Mouse (Mus musculus) cerebellum, adult (tissue): ENCODE measurements around the gene Nfkbil1.
A peak's percentile ranks its signal among the peaks of the same experiment; 100 is the strongest.

Source experiments
- ATAC-seq: cut with Nextera tagmentation; 2 replicates; pipeline ENCODE4 v1.9.2; 2017; ENCODE audit warnings: mild to moderate bottlenecking, moderate library complexity, mixed read lengths; ENCODE audit not compliant: insufficient number of reproducible peaks, low FRiP score, low TSS enrichment

The Nfkbil1 gene

DNA sequence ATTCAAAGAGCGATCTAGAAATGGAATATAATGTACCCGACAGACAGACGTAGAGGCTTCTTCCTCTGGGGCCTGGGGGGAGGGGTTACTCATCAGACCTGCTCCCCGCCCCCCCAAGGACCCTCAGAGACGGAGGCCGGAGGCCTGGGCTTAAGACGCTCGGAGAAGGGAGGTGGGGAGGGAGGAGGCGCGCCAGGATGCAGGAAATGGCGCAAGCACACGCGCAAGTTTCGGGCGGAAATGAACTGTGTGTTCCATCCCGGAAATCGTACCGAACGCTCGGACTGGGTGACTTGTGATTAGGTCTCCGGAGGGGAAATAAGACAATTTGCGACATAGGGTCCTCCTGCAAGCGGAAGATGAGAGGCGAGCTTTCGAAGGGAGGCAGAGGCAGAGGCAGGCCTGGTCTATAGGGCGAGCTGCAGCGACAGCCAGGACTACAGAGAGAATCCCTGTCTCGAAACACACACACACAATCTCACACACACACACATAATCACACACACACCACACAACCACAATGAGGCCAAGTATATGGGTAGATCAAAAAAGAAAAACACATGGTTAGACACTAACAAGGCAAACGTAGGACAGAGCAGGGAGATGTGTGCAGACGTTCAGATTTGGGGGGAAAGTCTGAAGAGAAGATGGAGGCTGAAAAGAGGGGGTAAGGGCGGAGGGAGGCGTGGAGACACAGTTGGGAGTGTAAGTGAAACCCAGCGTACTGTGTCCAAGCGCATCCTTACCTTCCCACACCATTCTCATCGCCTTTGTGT is at the start of gene Nfkbil1:
Gene Nfkbil1 (minus strand): TSS at position 179 of the 776 bp plus-strand sequence.
- ATAC-seq: peak; percentile 59; the same call in 1 of the 2 replicates

DNA sequence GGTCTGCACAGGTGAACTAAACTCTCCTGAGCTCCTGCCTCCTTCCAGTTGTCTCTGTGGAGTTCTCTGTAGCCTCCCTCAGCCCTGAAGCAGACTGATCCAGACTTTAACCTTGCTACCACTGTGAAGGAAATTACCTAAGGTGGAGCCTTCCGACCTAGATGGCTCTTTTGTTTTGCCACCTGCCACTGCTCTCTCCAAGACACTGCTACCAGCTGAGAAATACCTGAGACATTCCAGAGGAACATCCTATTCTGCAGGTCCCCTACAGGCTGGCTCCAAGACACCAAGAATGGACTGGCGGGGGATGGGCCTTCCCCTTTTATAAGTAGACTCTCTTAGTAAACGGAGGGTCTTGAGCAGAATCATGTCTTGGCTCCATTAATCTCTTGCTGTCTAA is 44.7 kb upstream of the Nfkbil1 start:
- ATAC-seq: no peak

DNA sequence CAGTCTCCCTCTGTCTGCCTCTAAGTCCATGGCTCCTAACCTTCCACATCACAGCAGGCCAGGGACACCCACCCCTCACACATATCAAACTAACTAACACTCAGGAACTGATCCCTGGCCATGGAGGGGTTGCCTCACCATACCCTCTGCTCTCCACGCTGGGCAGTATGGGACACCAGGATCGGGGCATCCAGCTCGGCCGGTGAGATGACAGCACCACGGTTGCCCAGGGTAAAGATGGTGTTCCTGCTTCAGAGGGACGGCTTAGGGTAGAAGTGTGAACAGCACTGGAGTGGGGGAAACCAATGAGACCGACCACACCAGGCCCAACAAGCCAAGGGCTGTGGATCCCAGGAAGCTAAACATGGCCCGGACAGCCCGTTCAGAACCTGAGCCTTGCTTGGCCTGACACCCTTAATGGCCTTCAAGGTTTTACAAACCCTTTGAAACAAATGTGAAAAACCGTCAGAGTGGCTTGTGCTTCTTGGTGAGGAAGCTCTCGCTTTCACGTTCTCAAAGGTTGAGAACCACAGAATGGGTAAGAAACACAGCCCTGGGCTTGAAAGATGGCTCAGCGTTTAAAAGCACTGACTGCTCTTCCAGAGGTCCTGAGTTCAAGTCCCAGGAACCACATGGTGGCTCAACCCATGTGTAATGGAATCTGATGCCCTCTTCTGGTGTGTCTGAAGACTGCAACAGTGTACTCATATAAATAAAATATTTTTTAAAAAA is 43.5 kb upstream of the Nfkbil1 start:
- ATAC-seq: no peak

DNA sequence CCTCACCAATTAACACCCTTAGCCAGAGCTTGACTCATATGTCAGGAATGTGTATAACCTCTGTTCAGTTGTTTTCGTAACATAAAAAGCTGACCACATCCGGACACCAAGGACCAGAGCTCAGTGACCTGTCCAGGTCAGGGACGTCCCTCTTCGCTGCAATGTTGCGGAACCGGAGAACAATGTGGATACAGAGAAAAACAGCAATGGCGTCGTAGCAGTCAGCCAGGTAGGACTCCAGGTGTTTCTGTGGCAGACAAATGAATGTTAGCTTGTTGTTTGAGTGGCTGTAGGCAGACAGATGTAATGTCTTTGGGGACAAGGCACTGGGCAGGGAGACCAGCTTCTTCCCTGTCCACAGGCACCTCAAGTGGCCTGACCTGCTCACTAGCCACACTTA is 42.5 kb upstream of the Nfkbil1 start:
- no peak for ATAC-seq

DNA sequence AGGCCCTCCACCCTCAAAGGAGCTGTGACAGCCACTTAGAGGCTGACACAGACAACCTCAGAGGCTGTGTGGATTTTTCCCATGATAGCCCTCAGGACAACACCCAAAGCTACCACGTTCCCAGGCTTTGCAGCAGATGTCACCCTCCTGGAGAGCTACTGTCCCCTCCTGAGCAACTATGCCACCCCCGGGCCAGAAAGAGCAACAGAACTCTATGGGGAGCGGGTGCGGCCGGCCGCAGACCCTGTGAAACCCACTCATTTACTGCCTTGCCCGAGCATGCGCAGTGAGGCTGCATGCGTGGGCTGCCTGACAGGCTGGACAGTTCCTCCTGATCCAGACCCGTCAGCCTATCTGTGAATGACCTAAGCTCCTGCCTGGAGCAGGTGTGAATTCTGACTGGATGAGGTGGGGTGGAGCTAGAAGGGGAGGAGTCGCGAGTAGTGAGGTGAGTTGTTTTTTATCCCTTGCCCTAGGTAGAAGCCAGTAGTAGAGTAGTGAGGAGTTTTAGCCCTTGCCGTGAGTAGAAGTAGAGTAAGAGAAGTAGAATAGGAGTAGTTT is 40.8 kb upstream of the Nfkbil1 start:
- ATAC-seq: no peak

DNA sequence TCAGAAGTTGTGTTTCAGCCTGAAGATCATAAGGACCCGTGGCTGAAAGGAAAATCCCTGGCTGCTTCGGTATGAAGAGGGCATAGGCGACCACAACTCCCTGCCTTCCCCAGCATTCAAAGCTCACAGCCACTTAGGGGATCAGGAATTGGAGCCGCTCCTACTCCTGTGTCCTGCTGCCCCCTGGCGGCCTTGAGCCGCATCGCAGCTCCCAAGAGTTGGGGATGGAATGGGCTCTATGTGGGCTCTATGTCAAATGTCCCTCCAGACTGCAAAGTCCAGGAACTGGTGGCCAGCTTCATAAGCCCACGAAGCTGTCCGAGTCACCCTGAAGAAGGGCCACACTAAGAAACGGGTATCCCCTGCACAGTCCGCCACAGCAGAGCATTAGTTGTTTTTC is 39.2 kb upstream of the Nfkbil1 start:
- peak; percentile 58; the same call in 1 of the 2 replicates for ATAC-seq

DNA sequence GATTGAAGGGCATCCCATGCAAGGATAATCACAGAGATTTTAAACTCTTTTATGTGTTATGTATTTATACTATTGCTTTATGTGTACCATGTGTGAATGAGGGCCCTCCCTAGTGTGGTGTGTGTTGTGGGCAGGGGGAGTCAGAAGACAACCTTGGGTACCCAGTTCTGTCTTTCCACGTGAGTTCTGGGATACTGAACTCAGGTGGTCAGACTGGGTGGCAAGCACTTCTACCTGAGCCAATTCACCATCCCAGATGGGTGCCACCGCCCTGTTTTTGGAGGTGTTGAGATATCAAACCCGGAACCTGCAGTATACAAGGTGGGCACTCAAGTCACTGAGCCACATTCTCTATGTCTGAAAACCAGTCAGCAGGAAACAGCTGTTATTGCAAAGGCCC is 36.7 kb upstream of the Nfkbil1 start:
- no peak for ATAC-seq

DNA sequence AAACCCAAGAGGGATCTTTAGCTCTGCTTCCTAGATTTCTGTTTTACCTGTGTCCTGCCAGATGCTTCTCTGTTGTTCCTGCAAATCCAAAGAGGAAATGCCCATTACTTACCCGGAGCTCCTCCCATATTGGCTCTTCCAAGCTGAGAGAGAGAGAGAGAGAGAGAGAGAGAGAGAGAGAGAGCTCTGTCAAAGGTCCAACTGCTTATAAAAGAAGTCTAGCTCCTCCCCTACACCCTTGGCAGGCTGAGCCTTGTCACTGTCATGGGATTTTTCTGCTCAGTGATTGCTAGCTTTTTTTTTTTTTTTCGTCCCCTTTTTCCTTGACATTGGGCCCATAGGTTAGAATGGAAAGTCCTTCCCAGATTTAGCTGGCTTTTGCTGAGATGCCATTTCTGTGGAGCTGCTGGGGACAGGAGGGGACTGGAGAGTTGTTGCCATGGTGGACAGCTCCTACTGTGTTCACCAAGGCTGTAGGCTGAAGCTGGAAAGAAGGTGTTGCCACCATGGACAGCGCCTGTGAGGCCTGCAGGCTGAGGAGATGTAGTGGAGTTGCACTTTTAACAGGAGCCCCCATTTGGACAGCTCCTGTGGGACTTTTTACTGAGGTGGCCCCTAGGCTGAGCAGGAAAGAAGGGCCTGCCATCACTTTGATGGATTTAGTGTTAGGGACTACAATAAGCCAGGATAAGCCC is 34.2 kb upstream of the Nfkbil1 start:
- no peak for ATAC-seq

DNA sequence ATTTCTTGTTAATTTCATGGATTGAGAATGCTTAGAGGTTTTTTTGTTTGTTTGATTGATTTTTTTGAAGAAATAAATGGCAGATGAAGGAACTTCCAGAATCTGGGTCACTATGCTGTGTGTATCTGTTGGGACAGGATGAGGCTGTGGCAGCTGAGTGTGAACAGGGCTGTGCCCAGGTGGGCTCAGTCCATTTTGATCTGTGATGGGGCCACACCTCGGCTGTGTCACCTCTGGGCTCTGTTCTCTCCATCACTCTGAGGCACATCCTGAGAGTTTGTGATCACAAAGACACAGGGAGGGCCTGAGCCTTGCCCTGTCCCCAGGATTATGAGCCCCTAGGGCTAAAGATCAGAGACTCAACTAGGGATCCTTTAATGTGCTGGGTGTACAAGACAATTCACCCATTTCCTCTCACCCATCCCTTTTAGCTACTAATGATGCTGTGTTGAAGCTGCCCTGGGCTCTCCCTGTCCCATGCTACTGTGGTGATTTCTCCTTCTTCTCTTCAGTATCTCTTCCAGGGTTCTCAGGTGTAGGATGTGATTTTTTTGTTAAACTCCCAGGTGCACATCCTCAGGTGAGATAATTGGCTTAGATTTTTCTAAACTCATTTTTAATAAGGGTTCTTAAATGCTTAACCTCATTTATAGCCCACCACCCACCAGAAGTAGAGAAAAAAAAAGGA is 32.0 kb upstream of the Nfkbil1 start:
- ATAC-seq: no peak

DNA sequence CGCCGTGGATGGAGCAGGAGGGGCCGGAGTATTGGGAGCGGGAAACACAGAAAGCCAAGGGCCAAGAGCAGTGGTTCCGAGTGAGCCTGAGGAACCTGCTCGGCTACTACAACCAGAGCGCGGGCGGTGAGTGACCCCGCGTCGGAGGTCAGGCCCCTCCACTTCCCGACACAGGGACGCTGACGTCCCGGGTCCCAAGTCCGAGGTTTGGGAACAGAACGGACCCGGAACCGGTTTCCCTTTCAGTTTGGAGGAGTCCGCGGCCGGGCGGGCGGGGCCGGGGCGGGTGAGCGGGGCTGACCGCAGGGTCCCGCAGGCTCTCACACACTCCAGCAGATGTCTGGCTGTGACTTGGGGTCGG is 27.9 kb upstream of the Nfkbil1 start:
- no peak for ATAC-seq

DNA sequence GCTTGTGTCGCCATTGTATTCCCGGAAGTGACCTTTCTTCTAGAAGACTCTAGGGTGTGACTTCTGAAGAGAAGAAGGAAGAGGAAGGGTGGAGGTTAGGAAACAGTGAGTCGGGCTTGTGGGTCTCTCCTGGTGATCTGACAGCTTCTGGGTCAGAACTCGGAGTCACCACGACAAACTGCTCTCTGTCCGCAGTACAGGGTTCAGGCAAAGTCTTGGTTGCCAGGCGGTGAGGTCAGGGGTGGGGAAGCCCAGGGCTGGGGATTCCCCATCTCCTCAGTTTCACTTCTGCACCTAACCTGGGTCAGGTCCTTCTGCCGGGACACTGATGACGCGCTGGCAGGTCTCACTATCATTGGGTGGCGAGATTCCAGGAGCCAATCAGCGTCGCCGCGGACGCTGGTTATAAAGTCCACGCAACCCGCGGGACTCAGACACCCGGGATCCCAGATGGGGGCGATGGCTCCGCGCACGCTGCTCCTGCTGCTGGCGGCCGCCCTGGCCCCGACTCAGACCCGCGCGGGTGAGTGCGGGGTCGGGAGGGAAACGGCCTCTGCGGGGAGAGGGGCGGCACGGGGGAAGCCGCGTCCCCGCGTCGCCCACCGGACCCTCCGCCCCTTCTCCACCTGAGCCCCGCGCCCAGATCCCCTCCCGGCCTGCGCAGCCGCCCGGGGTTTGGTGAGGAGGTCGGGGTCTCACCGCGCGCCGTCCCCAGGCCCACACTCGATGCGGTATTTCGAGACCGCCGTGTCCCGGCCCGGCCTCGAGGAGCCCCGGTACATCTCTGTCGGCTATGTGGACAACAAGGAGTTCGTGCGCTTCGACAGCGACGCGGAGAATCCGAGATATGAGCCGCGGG is 27.3 kb upstream of the Nfkbil1 start, which contains the start of gene H2-D1:
Gene H2-D1 (plus strand): TSS at position 67 of the 859 bp plus-strand sequence.
- peak; percentile 96 for ATAC-seq

DNA sequence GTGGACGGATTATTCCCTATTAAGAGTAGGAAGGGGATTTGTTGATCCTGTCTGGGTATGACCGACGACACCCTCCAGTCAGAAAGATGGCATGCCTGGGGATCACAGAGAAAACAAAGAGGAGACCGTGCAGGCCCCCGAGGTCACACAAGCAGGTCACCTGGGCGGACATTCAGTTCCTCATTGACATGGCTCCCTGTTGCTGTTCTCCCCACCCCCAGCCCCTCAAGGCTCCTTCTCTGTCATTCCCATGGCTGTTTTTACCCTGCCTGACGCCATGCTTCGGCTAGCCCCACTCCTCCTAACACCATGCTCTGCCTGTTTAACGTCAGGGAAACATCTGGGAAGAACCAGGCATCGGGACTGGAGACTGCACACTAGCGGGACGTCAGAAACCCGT is 26.1 kb upstream of the Nfkbil1 start:
- ATAC-seq: no peak

DNA sequence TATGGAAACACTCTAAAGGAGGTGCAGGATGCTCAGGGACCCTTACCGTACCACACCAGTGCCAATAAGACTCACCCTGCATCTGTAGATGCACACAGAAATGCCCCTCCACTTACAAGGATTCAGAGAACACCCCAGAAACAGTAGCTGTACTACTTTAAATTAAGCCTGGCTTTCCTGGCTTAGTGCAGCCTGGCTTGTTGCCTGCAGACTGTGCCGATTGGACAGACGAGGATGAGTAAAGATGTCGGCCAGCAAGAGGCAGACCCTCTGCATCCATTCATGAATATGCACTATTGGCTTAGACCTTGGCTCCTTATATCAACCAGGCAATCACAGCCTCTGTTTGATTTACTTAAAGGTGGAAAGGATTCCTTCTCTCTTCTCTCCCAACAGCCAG is 24.0 kb upstream of the Nfkbil1 start:
- ATAC-seq: no peak

DNA sequence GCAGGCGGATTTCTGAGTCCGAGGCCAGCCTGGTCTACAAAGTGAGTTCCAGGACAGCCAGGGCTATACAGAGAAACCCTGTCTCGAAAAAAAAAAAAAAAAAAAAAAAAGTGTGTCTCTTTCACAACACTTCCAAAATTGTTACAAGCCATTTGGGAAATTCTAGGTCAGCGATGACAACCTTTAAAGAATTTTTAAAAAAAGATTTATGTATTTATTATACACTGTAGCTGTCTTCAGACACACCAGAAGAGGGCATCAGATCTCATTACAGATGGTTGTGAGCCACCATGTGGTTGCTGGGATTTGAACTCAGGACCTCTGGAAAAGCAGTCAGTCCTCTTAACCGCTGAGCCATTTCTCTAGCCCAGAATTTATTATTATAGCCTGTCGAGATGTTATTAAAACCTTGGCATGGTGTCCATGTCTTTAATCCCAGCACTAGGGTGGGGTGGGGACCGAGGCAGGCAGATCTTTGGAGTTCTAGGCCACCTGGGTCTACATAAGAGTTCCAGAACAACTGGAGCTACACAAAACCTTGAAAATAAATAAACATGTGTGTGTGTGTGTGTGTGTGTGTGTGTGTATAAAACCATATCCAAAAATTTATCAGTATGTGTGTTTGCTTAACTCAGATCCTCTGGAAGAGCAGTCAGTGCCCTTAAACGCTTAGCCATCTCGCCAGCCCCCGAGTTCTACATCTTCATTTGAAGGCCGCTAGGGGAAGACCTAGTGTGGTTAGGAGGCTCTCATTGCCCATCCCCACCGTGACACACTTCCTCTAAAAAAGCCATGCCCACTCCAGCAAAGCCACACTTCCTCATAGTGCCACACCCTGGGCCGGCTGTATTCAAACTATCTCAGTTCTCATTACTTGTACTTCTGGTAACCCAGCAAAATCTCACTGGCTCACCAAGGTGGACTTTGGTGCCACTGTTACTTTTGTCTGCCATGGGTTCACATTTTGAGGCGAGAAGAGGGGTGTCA is 23.2 kb upstream of the Nfkbil1 start:
- no peak for ATAC-seq

DNA sequence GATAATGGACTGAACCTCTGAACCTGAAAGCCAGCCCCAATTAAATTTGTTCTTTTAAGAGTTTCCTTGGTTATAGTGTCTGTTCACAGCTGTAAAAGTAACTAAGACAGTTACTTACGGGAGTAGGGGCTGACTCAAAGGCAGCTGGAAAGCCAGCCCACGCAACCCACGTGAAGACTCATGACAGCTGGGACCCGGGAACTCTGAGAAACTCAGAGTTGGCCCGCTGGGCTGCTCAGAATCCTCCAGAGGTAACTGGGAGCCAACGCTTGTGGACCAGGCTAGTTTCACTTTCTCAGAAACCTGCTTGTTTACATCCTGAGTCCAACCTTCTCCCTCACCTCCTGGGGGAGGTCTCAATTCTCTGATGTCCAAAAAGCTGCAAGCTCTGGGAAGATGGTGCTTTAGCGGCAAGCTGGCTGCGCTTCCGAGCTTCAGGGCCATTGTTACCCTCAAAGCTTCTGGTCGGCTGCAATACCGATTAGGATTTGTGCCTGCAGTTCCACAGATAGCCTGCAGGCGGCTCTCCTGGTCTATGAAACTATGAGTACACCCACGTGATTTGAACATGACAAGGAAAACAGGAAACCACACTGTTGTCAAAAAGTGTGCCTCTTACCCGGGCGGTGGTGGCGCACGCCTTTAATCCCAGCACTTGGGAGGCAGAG is 22.4 kb upstream of the Nfkbil1 start:
- no peak; the same call in 1 of the 2 replicates for ATAC-seq

DNA sequence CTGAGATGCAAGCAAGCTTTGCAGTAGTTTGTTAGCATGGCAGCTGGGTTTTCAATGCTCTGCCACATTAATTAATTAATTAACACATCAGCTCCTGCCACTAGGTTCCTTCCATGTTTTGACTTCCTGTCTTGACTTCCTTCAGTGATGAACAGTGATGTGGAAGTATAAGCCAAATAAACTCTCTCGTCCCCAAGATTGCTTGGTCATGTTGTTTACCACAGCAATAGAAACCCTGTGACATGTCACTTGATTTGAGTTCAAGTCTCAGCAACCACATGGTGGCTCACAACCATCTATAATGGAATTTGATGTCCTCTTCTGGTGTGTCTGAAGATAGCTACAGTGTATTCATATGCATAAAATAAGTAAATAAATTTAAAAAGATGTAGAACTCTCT is 21.8 kb upstream of the Nfkbil1 start:
- no peak for ATAC-seq

DNA sequence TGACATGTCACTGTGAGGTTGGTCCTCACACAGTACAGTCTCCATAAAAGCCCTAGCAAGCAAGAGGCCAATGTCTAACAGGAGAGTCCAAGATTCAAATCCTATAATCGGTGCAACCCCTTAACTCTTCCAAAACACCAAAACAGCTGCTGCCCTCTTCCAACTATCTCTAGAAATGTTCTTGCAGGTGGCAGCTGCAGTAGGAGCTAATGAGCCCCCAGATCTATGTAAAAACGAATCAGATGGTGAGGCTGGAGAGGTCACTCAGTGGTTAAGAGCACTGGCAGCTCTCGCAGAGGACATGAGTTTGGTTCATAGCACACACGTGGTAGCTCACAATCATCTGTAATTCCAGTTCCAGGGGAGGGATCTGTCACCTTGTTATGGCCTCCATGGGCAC is 20.1 kb upstream of the Nfkbil1 start:
- no peak for ATAC-seq

DNA sequence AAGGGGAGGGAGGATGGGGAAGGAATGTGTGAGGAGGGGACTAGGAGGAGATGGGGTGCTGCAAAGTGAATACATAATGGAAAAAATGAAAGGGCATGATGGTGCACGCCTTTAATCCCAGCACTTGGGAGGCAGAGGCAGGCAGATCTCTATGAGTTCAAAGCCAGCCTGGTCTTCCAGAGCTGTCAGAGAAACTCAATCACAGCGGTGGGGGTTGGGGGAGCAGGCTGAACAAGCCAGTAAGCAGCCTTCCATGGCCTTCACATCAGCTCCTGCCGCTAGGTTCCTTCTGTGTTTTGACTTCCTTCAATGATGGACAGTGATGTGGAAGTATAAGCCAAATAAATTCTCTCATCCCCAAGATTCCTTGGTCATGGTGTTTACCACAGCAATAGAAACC is 19.7 kb upstream of the Nfkbil1 start:
- ATAC-seq: no peak
